Mouse (Mus musculus): ENCODE measurements around the gene Fat4.
A peak's percentile ranks its signal among the peaks of the same experiment; 100 is the strongest.

The Fat4 gene

GRCm38 (mm10) chr3:38886890-38887355 is at the start of gene Fat4:
Gene Fat4, plus strand, starts transcription at chr3:38886940.
- no peak for DNase-seq (ENCODE audit: low read depth, low spot score)

GRCm38 (mm10) chr3:38839438-38839837 is 47.3 kb upstream of the Fat4 start:
- no peak for DNase-seq (ENCODE audit: low read depth, low spot score)

- DNase-seq (ENCODE audit: low read depth, low spot score), result no peak
Observed at GRCm38 (mm10) chr3:38843000-38843538, 43.7 kb upstream of the Fat4 start.

GRCm38 (mm10) chr3:38846602-38847382 is 39.9 kb upstream of the Fat4 start:
- DNase-seq (ENCODE audit: low read depth, low spot score), result no peak

GRCm38 (mm10) chr3:38849077-38849476 is 37.7 kb upstream of the Fat4 start:
- DNase-seq (ENCODE audit: low read depth, low spot score), result no peak

GRCm38 (mm10) chr3:38849536-38849935 is 37.2 kb upstream of the Fat4 start:
- DNase-seq (ENCODE audit: low read depth, low spot score), result peak; percentile 80

GRCm38 (mm10) chr3:38853650-38854049 is 33.1 kb upstream of the Fat4 start:
- no peak for DNase-seq (ENCODE audit: low read depth, low spot score)

GRCm38 (mm10) chr3:38860683-38861082 is 26.1 kb upstream of the Fat4 start:
- DNase-seq (ENCODE audit: low read depth, low spot score), result peak; percentile 42

GRCm38 (mm10) chr3:38871291-38871690 is 15.4 kb upstream of the Fat4 start:
- DNase-seq (ENCODE audit: low read depth, low spot score), result peak; percentile 18

GRCm38 (mm10) chr3:38875872-38876271 is 10.9 kb upstream of the Fat4 start:
- DNase-seq (ENCODE audit: low read depth, low spot score), result no peak

GRCm38 (mm10) chr3:38876706-38877105 is 10.0 kb upstream of the Fat4 start:
- no peak for DNase-seq (ENCODE audit: low read depth, low spot score)

- DNase-seq (ENCODE audit: low read depth, low spot score), result peak; percentile 89
Observed at GRCm38 (mm10) chr3:38882778-38883177, 4.0 kb upstream of the Fat4 start.

GRCm38 (mm10) chr3:38883676-38884075 is 3.1 kb upstream of the Fat4 start:
- DNase-seq (ENCODE audit: low read depth, low spot score), result peak; percentile 12

GRCm38 (mm10) chr3:38884276-38884675 is 2.5 kb upstream of the Fat4 start:
- peak; percentile 97 for DNase-seq (ENCODE audit: low read depth, low spot score)

- DNase-seq (ENCODE audit: low read depth, low spot score), result peak; percentile 67
Observed at GRCm38 (mm10) chr3:38884919-38885418, 1.8 kb upstream of the Fat4 start.

- peak; percentile 78 for DNase-seq (ENCODE audit: low read depth, low spot score)
Observed at GRCm38 (mm10) chr3:38885481-38886001, 1.2 kb upstream of the Fat4 start.

- peak; percentile 59 for DNase-seq (ENCODE audit: low read depth, low spot score)
Observed at GRCm38 (mm10) chr3:38886061-38886821, 499 bp upstream of the Fat4 start.

GRCm38 (mm10) chr3:38887381-38887991 is 746 bp downstream of the Fat4 start:
- no peak for DNase-seq (ENCODE audit: low read depth, low spot score)

GRCm38 (mm10) chr3:38888111-38888510 is 1.4 kb downstream of the Fat4 start:
- DNase-seq (ENCODE audit: low read depth, low spot score), result no peak

- peak; percentile 38 for DNase-seq (ENCODE audit: low read depth, low spot score)
Observed at GRCm38 (mm10) chr3:38892791-38893224, 6.1 kb downstream of the Fat4 start.

GRCm38 (mm10) chr3:38900839-38901238 is 14.1 kb downstream of the Fat4 start:
- DNase-seq (ENCODE audit: low read depth, low spot score), result no peak
